In the genomic region with DNA sequence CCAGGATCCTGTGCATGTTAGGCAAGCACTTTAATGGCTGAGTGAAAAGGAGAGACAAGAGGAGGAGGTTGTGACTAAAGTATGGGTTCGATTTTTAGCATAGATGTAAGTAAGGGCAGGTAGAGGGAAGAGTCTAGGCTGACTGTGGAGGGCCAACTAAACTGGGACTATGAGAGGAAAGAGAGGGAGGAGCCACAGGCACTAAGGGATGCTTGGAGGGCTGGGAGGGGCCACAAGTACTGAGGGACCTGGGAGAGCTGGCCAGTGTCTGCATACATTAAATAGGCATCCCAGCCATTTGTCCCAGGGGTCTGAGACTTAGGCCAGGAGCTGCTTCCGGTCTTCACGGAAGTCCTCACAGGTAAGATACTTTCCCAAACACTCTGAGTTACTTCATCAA, we compare ENCODE assay signal across 21 mouse cellular contexts.
DNase-seq lines count a peak whose midpoint lies in the region; ATAC-seq and TF ChIP-seq lines count a peak whose summit lies in the region.
"Had no signal": no experiment of that assay in that cellular context is flagged by ENCODE, and none has a peak within 500 bp of the region (broad histone marks: within the 10 kb centered on the region; RNA-seq: fewer than 3 reads in every experiment).

No protein-coding gene starts in this region.

- H3K4me2 ChIP-seq in liver, embryonic 13.5 days = no peak overlapping the region
- no peak overlapping the region for H3K4me2 ChIP-seq in liver, postnatal 0 days (ENCODE audit: low read depth, low read length)
- no peak overlapping the region for H3K4me2 ChIP-seq in stomach, postnatal 0 days (replicated peaks; ENCODE audit: low read depth)
- H3K4me2 ChIP-seq: embryonic facial prominence, embryonic 12.5 days; heart, embryonic 13.5 days had no signal

- H3K9me3 ChIP-seq in liver, embryonic 13.5 days (replicated peaks) = no peaks in the 10 kb centered on the region
- no peaks in the 10 kb centered on the region for H3K9me3 ChIP-seq in liver, postnatal 0 days (ENCODE audit: low read length)
- no peaks in the 10 kb centered on the region for H3K9me3 ChIP-seq in stomach, postnatal 0 days (ENCODE audit: control insufficient read depth, low read length)
- H3K9me3 ChIP-seq: embryonic facial prominence, embryonic 12.5 days; heart, embryonic 13.5 days had no signal

- no peak overlapping the region for H3K4me3 ChIP-seq in liver, embryonic 13.5 days (replicated peaks)
- no peak overlapping the region for H3K4me3 ChIP-seq in liver, postnatal 0 days (ENCODE audit: low read depth, low read length)
- H3K4me3 ChIP-seq in stomach, postnatal 0 days (ENCODE audit: low read depth, low read length) = no peak overlapping the region
- H3K4me3 ChIP-seq: embryonic facial prominence, embryonic 12.5 days; heart, embryonic 13.5 days had no signal

- 63% methylated on average over 3 of the region's 3 CpGs for WGBS in liver, embryonic 13.5 days (ENCODE audit: insufficient replicate concordance)
- WGBS in liver, postnatal 0 days (ENCODE audit: insufficient replicate concordance) = 65% methylated on average over 3 of the region's 3 CpGs
- 74% methylated on average over 3 of the region's 3 CpGs for WGBS in stomach, postnatal 0 days

- peak; percentile 27; the same call in 1 of the 2 replicates for ATAC-seq in liver, embryonic 13.5 days (ENCODE audit: low read depth)
- no peak for ATAC-seq in liver, postnatal 0 days
- no peak for ATAC-seq in stomach, postnatal 0 days (ENCODE audit: low FRiP score, low TSS enrichment)
- ATAC-seq: activated CD4-positive, CD25-positive, alpha-beta regulatory T cell, adult 4 months; CD4-positive, CD25-positive, alpha-beta regulatory T cell, adult 4 months; forebrain, embryonic 14.5 days; hindbrain, embryonic 16.5 days had no signal

- H3K27ac ChIP-seq in liver, embryonic 13.5 days = peak overlapping the region; percentile 89
- H3K27ac ChIP-seq in liver, postnatal 0 days (ENCODE audit: low read depth) = peak overlapping the region; percentile 80; the same call in 1 of the 2 replicates
- H3K27ac ChIP-seq in stomach, postnatal 0 days (replicated peaks) = no peak overlapping the region
- H3K27ac ChIP-seq: embryonic facial prominence, embryonic 12.5 days; heart, embryonic 13.5 days had no signal

- peaks cover 44% of the 10 kb centered on the region for H3K4me1 ChIP-seq in liver, embryonic 13.5 days (replicated peaks)
- H3K4me1 ChIP-seq in liver, postnatal 0 days (ENCODE audit: insufficient read depth) = peaks cover 22% of the 10 kb centered on the region
- H3K4me1 ChIP-seq in stomach, postnatal 0 days (replicated peaks; ENCODE audit: control insufficient read depth, insufficient read depth) = no peaks in the 10 kb centered on the region
- H3K4me1 ChIP-seq: embryonic facial prominence, embryonic 12.5 days; heart, embryonic 13.5 days had no signal

- no peaks in the 10 kb centered on the region for H3K27me3 ChIP-seq in liver, embryonic 13.5 days
- no peaks in the 10 kb centered on the region for H3K27me3 ChIP-seq in liver, postnatal 0 days (ENCODE audit: insufficient read depth, low read length)
- no peaks in the 10 kb centered on the region for H3K27me3 ChIP-seq in stomach, postnatal 0 days (ENCODE audit: control insufficient read depth, insufficient read depth, low read length)
- H3K27me3 ChIP-seq: embryonic facial prominence, embryonic 12.5 days; heart, embryonic 13.5 days had no signal

- H3K36me3 ChIP-seq in liver, embryonic 13.5 days = no peaks in the 10 kb centered on the region
- H3K36me3 ChIP-seq in liver, postnatal 0 days (replicated peaks; ENCODE audit: insufficient read depth, low read length) = no peaks in the 10 kb centered on the region
- H3K36me3 ChIP-seq in stomach, postnatal 0 days (ENCODE audit: control insufficient read depth, insufficient read depth, low read length) = no peaks in the 10 kb centered on the region
- H3K36me3 ChIP-seq: embryonic facial prominence, embryonic 12.5 days; heart, embryonic 13.5 days had no signal

- peak; percentile 1 for DNase-seq in layer of hippocampus, adult 11-12 months (ENCODE audit: low spot score)
- DNase-seq in layer of hippocampus, adult 8-10 months (ENCODE audit: low spot score in 2 of 2) = no peak
- peak; percentile 59 for DNase-seq in c-Kit-negative CD71-positive TER-119-positive erythroid progenitor cells, embryonic 14.5 days (ENCODE audit: low read depth, low spot score)
- DNase-seq in liver, embryonic 13.5 days = no peak
- DNase-seq in liver, postnatal 0 days = no peak
- DNase-seq in stomach, postnatal 0 days (ENCODE audit: low spot score) = no peak
- DNase-seq in adrenal gland, postnatal 10 days = no peak
- DNase-seq: adrenal gland, adult 2 months; B cell, adult 2 months; cerebellum, adult 11-12 months; cerebellum, adult 9-10 months; cerebellum, postnatal 25 days; gastrocnemius, postnatal 36 days; heart, adult 11 months; heart, postnatal 36 days had no signal

- TF ChIP-seq CTCF in liver, postnatal 0 days (IDR thresholded peaks at IDR 0.05; ENCODE audit: low read depth) = no peak
- no peak for TF ChIP-seq CTCF in stomach, postnatal 0 days (IDR thresholded peaks at IDR 0.05; ENCODE audit: low read depth)

- no peak for TF ChIP-seq EP300 in liver, postnatal 0 days (IDR thresholded peaks at IDR 0.05; ENCODE audit: low read depth)
- TF ChIP-seq EP300 in stomach, postnatal 0 days (optimal IDR thresholded peaks at IDR 0.05) = no peak

- 0 out of 2 replicates have a peak overlapping the region, but pooled peaks have one; percentile 60 for H3K9ac ChIP-seq in liver, embryonic 13.5 days
- no peak overlapping the region for H3K9ac ChIP-seq in liver, postnatal 0 days (replicated peaks)
- no peak overlapping the region for H3K9ac ChIP-seq in stomach, postnatal 0 days (ENCODE audit: low read length)
- H3K9ac ChIP-seq: embryonic facial prominence, embryonic 12.5 days; heart, embryonic 13.5 days had no signal

Comparison
In these comparisons a context has a peak if more than half of its experiments do, and no peak if none do; other contexts are left out.
1. DNase-seq: peak in layer of hippocampus, adult 11-12 months (single experiment) and c-Kit-negative CD71-positive TER-119-positive erythroid progenitor cells, embryonic 14.5 days (single experiment); none in layer of hippocampus, adult 8-10 months (0 of 2), liver, embryonic 13.5 days (single experiment), liver, postnatal 0 days (single experiment), stomach, postnatal 0 days (single experiment) and adrenal gland, postnatal 10 days (single experiment).